Mouse (Mus musculus): ENCODE results near the gene Rasl11a. TPM values are rescaled to one million over a fixed set of nuclear protein-coding genes. Genes with fewer than 3 reads are reported as not detected.
A peak's percentile ranks its signal among the peaks of the same experiment; 100 is the strongest.

Rasl11a gene
- polyA plus RNA-seq, 1 experiment from 2014 or later: 7.6 TPM

DNA sequence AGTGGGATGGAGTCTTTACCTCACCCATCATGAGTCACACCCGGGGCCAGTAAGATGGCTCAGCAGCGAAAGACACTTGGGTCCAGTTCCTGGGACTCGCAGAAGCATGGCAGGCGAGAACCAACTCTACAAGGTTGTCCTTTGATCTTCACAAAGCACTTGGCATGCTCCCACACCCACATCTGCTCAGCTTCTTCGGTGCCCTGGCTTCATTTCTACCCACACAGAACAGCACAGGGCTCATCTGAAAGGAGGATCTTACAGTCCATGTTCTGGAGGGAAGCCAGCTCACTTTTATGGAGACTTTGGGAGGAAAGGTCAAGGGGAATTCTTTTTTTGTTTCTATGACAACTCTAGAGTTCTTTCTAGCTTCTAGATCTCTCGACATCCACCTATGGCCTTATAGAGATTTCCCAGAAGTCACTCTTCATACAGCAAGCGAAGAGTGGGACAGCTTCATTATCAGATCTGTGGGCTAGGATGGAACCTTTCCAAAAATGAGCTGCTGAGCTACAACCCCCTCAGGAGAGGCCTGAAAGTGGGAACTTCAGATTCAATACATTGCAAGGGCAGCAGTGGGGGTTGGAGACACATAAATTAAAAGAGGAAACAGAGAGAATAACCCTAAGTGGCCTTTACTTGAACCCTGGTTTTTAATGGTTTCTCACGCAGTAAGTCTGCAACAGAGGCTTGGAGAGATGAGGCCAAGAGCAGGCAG, 25.8 kb upstream of the Rasl11a start:
- Histone ChIP-seq H3K27ac (no peak overlapping the region), H3K9ac (no peak overlapping the region), H3K4me1 (replicated peaks; ENCODE audit: control insufficient read depth, insufficient read depth, low read length) (no peaks in the 10 kb centered on the region), H3K27me3 (ENCODE audit: control insufficient read depth, insufficient read depth, low read length) (no peaks in the 10 kb centered on the region), H3K36me3 (replicated peaks; ENCODE audit: control insufficient read depth, insufficient read depth) (no peaks in the 10 kb centered on the region), H3K4me2 (replicated peaks) (no peak overlapping the region), H3K9me3 (ENCODE audit: control insufficient read depth, low read length) (no peaks in the 10 kb centered on the region), H3K4me3 (replicated peaks; ENCODE audit: low read length) (no peak overlapping the region)
- DNase-seq (ENCODE audit: low spot score) (no peak), ATAC-seq (ENCODE audit: low FRiP score) (no peak)
- 68% methylated on average over 8 of the region's 8 CpGs for WGBS

DNA sequence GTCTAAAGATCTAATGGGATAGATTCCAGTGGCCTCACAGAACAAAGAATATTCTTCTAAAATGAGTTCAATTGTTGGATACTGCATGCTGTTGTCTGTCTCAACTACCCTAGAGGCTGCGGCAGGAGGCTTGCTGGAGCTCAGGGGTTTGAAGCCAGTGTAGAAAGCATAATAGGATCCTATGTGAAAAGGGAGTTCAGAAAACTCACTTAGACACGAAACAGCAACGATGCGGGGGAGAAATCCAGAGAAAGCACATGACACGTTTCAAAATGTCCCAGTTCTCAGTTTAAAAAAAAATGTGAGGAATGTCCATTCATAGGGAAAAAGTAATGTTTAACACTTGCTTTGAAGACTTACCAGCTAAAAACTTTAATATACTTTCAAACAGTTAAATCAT, 21.9 kb upstream of the Rasl11a start:
- DNase-seq (ENCODE audit: low spot score): no peak
- Histone ChIP-seq H3K27me3 (ENCODE audit: control insufficient read depth, insufficient read depth, low read length) (no peaks in the 10 kb centered on the region), H3K9me3 (ENCODE audit: control insufficient read depth, low read length) (no peaks in the 10 kb centered on the region), H3K4me1 (replicated peaks; ENCODE audit: control insufficient read depth, insufficient read depth, low read length) (no peaks in the 10 kb centered on the region), H3K9ac (no peak overlapping the region), H3K4me2 (replicated peaks) (no peak overlapping the region), H3K36me3 (replicated peaks; ENCODE audit: control insufficient read depth, insufficient read depth) (no peaks in the 10 kb centered on the region), H3K27ac (no peak overlapping the region), H3K4me3 (replicated peaks; ENCODE audit: low read length) (no peak overlapping the region)
- WGBS: 79% methylated on average over 5 of the region's 5 CpGs
- no peak for ATAC-seq (ENCODE audit: low FRiP score)

DNA sequence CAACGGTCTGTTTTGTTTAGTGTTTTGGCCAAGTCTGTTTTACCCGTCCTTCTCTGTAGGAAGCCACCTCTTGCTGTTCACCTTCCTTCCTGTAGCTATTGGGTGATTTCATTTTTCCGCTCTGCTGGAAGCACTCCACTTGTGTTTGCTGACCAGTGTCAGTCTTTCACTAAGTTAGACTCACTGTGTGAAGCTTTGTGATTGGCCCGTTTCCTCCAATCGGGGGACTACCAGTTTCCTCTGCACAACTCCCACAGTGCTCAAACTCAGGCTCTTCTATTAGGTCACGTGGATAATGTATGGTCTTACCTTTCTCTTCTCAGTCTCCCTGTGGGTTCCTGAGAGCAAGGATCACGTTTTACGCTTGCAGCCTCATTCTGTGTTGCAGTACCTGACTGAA, 15.3 kb upstream of the Rasl11a start:
- H3K36me3 ChIP-seq (replicated peaks; ENCODE audit: control insufficient read depth, insufficient read depth): peaks cover 5% of the 10 kb centered on the region
- no peak overlapping the region for H3K4me3 ChIP-seq (replicated peaks; ENCODE audit: low read length)
- ATAC-seq (ENCODE audit: low FRiP score) (no peak), DNase-seq (ENCODE audit: low spot score) (no peak)
- peaks cover 9% of the 10 kb centered on the region for H3K4me1 ChIP-seq (replicated peaks; ENCODE audit: control insufficient read depth, insufficient read depth, low read length)
- H3K9me3 ChIP-seq (ENCODE audit: control insufficient read depth, low read length): no peaks in the 10 kb centered on the region
- no peak overlapping the region for H3K27ac ChIP-seq
- H3K27me3 ChIP-seq (ENCODE audit: control insufficient read depth, insufficient read depth, low read length): no peaks in the 10 kb centered on the region
- WGBS: 46% methylated on average over 8 of the region's 8 CpGs
- no peak overlapping the region for H3K9ac ChIP-seq
- no peak overlapping the region for H3K4me2 ChIP-seq (replicated peaks)

DNA sequence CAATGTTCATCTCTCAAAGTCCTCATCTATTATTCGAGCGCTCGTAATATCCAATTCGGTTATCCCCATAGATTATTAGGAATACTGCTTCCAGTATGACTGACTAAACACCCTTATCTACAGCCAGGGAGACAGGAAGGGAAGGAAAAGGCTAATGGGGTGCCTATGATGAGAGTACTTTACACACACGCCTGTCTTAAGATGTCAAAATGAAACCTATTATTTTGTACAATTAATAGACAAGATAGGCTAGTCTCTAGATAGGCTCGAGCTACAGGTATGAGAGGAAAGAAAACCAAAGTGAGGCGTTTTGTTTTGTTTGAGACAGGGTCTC, 12.5 kb upstream of the Rasl11a start:
- Histone ChIP-seq H3K27ac (peak overlapping the region; percentile 87), H3K4me1 (replicated peaks; ENCODE audit: control insufficient read depth, insufficient read depth, low read length) (peaks cover 12% of the 10 kb centered on the region), H3K4me2 (replicated peaks) (peak overlapping the region; percentile 58), H3K27me3 (ENCODE audit: control insufficient read depth, insufficient read depth, low read length) (no peaks in the 10 kb centered on the region), H3K9ac (peak overlapping the region; percentile 76), H3K9me3 (ENCODE audit: control insufficient read depth, low read length) (no peaks in the 10 kb centered on the region), H3K36me3 (replicated peaks; ENCODE audit: control insufficient read depth, insufficient read depth) (peaks cover 34% of the 10 kb centered on the region), H3K4me3 (replicated peaks; ENCODE audit: low read length) (peak overlapping the region; percentile 59)
- DNase-seq (ENCODE audit: low spot score): no peak
- 51% methylated on average over 7 of the region's 7 CpGs for WGBS
- ATAC-seq (ENCODE audit: low FRiP score): no peak

DNA sequence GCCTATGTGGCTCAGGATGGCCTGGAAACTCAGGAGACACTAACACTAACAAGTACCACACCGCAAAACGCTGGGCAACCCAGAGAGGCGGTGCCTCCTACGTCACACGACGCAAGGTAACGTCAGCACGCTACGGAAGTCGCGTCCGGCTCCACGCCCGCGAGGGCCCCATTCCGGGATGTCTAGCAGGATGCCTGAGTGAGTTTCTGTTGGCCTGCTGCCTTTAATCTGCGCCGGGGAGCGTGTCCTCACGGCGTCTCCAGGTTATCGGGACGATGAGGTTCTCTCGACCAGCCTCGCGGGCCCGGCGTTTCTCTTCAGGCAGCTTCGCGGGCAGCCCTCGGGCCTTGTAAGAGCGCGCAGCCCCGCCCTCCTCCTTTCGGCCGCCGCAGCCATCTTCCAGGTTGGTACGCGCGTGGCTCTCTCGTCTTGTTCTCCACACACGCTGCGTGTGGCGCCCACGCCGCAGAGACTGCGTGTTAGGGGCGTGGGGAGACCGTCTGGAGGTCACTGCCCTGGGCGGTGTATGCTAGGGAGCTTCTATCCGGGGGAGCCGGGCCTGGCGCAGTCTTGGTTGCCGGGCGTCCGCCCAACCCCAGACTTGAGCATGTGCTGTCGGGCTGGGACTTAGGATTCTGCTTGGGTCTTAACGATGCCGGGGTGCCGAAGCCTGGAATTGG, 12.0 kb upstream of the Rasl11a start, which contains the start of gene Rpl21:
TSS of gene Rpl21 (plus strand) at position 122 of the 680 bp plus-strand sequence.
- ATAC-seq (ENCODE audit: low FRiP score) (peak; percentile 99), DNase-seq (ENCODE audit: low spot score) (peak; percentile 98)
- Histone ChIP-seq H3K4me2 (replicated peaks) (peak within 1 kb of the TSS; percentile 58), H3K9me3 (ENCODE audit: control insufficient read depth, low read length) (no peaks in the 10 kb centered on the region), H3K4me1 (replicated peaks; ENCODE audit: control insufficient read depth, insufficient read depth, low read length) (peaks cover 12% of the 10 kb centered on the region), H3K27me3 (ENCODE audit: control insufficient read depth, insufficient read depth, low read length) (no peaks in the 10 kb centered on the region), H3K36me3 (replicated peaks; ENCODE audit: control insufficient read depth, insufficient read depth) (peaks cover 39% of the 10 kb centered on the region), H3K4me3 (replicated peaks; ENCODE audit: low read length) (peak within 1 kb of the TSS; percentile 59), H3K9ac (peak within 1 kb of the TSS; percentile 76), H3K27ac (peak within 1 kb of the TSS; percentile 87)
- under 1% methylated on average over 60 of the region's 60 CpGs for WGBS

DNA sequence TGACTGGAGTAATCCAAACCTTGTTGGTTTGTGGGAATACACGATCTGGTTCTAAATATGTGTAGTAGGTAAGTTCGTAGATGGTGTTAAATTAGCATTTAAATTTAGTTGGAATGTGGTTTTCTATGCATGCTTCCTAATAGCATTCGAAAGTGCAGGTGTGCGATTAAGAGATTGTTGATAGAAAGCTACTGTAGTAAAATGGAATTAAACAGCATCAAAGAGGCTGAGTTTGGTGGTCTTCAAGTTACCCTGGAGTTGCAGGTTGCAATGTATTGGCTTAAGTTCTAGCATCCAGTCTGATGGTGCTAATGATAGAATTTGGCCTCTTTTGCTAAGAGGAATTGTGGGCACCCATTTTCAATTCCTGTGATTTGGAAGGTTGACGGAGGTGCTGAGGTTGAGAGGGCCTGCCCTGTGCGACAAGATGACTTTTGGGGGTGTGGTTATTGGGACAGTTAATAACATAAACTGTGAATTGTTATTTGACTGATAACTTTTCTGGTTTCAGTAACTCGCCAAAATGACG, 11.1 kb upstream of the Rasl11a start:
- no peak for DNase-seq (ENCODE audit: low spot score)
- no peaks in the 10 kb centered on the region for H3K27me3 ChIP-seq (ENCODE audit: control insufficient read depth, insufficient read depth, low read length)
- peak overlapping the region; percentile 87 for H3K27ac ChIP-seq
- peak overlapping the region; percentile 58 for H3K4me2 ChIP-seq (replicated peaks)
- H3K9me3 ChIP-seq (ENCODE audit: control insufficient read depth, low read length): no peaks in the 10 kb centered on the region
- H3K4me3 ChIP-seq (replicated peaks; ENCODE audit: low read length): peak overlapping the region; percentile 59
- peak overlapping the region; percentile 76 for H3K9ac ChIP-seq
- no peak for ATAC-seq (ENCODE audit: low FRiP score)
- peaks cover 47% of the 10 kb centered on the region for H3K36me3 ChIP-seq (replicated peaks; ENCODE audit: control insufficient read depth, insufficient read depth)
- 27% methylated on average over 8 of the region's 8 CpGs for WGBS
- H3K4me1 ChIP-seq (replicated peaks; ENCODE audit: control insufficient read depth, insufficient read depth, low read length): peaks cover 12% of the 10 kb centered on the region

DNA sequence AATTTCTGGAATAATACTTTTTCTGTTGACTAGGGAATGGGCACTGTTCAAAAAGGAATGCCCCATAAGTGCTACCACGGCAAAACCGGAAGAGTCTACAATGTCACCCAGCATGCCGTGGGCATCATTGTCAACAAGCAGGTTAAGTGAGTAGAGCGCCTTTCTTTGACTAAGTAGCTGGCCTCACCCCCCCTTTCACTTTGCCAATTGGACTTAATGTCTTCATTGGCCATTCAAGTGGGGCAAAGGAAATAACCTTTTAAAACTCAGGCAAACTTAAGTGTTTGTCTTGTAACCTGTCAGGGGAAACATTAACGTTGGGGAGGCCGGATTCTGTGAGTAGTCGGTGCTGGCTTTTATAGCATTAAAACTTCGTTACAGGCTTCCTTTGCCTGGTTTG, 9.9 kb upstream of the Rasl11a start:
- Histone ChIP-seq H3K36me3 (replicated peaks; ENCODE audit: control insufficient read depth, insufficient read depth) (peaks cover 57% of the 10 kb centered on the region), H3K9me3 (ENCODE audit: control insufficient read depth, low read length) (no peaks in the 10 kb centered on the region), H3K4me3 (replicated peaks; ENCODE audit: low read length) (no peak overlapping the region), H3K27ac (no peak overlapping the region), H3K27me3 (ENCODE audit: control insufficient read depth, insufficient read depth, low read length) (no peaks in the 10 kb centered on the region), H3K4me1 (replicated peaks; ENCODE audit: control insufficient read depth, insufficient read depth, low read length) (peaks cover 12% of the 10 kb centered on the region), H3K9ac (no peak overlapping the region), H3K4me2 (replicated peaks) (no peak overlapping the region)
- ATAC-seq (ENCODE audit: low FRiP score) (no peak), DNase-seq (ENCODE audit: low spot score) (no peak)
- 92% methylated on average over 8 of the region's 8 CpGs for WGBS

DNA sequence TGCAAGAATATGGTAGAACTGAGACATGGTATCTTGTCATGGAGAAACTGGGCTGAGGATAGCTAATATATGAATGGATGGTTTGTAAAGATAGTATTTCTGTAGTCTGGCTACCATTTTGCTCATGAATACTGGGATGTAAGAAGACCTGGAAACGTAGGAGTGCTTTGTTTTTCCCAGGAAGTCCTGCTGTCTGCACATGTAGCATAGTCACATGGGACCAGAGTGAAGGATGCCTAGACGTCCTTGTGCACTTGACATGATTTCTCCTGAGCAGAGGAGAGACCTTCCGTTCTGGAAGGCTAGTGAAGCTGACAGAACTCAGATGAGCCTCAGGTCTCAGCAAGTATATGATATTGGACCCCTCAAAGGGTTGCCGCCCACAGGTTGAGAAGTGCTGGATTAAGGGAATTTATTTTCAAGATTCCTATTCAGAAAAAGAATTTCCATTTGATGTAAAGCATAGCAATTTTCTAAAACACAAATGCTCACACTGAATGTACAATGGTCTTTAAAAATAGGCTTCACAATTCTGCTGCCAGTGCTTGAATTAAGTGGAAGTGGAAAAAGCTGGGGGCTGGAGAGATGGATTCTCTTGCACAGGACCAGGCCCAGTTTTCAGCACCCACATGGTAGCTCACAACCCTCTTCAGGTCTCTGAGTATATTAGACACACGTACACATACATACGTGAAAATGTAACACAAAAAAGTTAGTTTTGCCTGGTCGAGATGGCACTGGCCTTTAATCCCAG, 6.7 kb upstream of the Rasl11a start:
- Histone ChIP-seq H3K27ac (no peak overlapping the region), H3K4me1 (replicated peaks; ENCODE audit: control insufficient read depth, insufficient read depth, low read length) (peaks cover 12% of the 10 kb centered on the region), H3K4me2 (replicated peaks) (no peak overlapping the region), H3K4me3 (replicated peaks; ENCODE audit: low read length) (no peak overlapping the region), H3K27me3 (ENCODE audit: control insufficient read depth, insufficient read depth, low read length) (no peaks in the 10 kb centered on the region), H3K9me3 (ENCODE audit: control insufficient read depth, low read length) (no peaks in the 10 kb centered on the region), H3K9ac (no peak overlapping the region), H3K36me3 (replicated peaks; ENCODE audit: control insufficient read depth, insufficient read depth) (peaks cover 57% of the 10 kb centered on the region)
- DNase-seq (ENCODE audit: low spot score) (no peak), ATAC-seq (ENCODE audit: low FRiP score) (no peak)
- 71% methylated on average over 7 of the region's 7 CpGs for WGBS

All from hindbrain, embryonic 14.5 days (tissue).